Mouse (Mus musculus) heart, adult 2 months (tissue): ENCODE results near the gene Eomes. TPM values are rescaled to one million over a fixed set of nuclear protein-coding genes. Genes with fewer than 3 reads are reported as not detected.

ENCODE experiments used
- DNase-seq, 2 experiments: peaks; one replicate each; pipeline ENCODE4 v3.0.0; 2021
- H3K27ac ChIP-seq: fragments of 200-600 bp; 2 replicates; pipeline ENCODE4 v1.8.1; 2022
- H3K27me3 ChIP-seq: fragments of 200-500 bp; 2 replicates; pipeline ENCODE4 v1.6.1; 2012; ENCODE audit warnings: mild to moderate bottlenecking, low read length, inconsistent platforms, mixed read lengths; ENCODE audit not compliant: control insufficient read depth, insufficient read depth
- H3K36me3 ChIP-seq: fragments of 200-500 bp; 2 replicates; pipeline ENCODE4 v1.6.1; 2012; ENCODE audit warnings: low read length, inconsistent platforms; ENCODE audit not compliant: control insufficient read depth, insufficient read depth
- H3K4me1 ChIP-seq: fragments of 200-500 bp; 2 replicates; pipeline ENCODE4 v1.6.1; 2011; ENCODE audit warnings: low read length; ENCODE audit not compliant: control insufficient read depth, insufficient read depth
- H3K4me3 ChIP-seq: fragments of 200-600 bp; 2 replicates; pipeline ENCODE4 v1.8.1; 2022
- H3K79me2 ChIP-seq: fragments of 200-500 bp; replicated peaks from 2 replicates; pipeline ENCODE4 v1.6.1; 2012; ENCODE audit warnings: mild to moderate bottlenecking, inconsistent platforms, low read length, moderate library complexity, mixed read lengths; ENCODE audit not compliant: control insufficient read depth, insufficient read depth
- H3K9ac ChIP-seq: fragments of 200-500 bp; 2 replicates; pipeline ENCODE4 v1.6.1; 2012; ENCODE audit warnings: low read depth, mild to moderate bottlenecking, control low read depth, inconsistent platforms, low read length, mixed read lengths
- CTCF ChIP-seq: fragments of 200-600 bp; IDR thresholded peaks from 2 replicates; pipeline ENCODE4 v1.8.1; 2022; ENCODE audit warnings: antibody characterized with exemption, mild to moderate bottlenecking, moderate library complexity
- EP300 ChIP-seq: fragments of 200-500 bp; IDR thresholded peaks from 2 replicates; pipeline ENCODE4 v1.6.1; 2011; ENCODE audit warnings: low read depth, low read length, control low read depth; ENCODE audit not compliant: insufficient read depth
- POLR2A ChIP-seq: fragments of 200-500 bp; IDR thresholded peaks from 2 replicates; pipeline ENCODE4 v1.6.1; 2011; ENCODE audit warnings: mild to moderate bottlenecking, low read depth, low read length, control low read depth; ENCODE audit not compliant: insufficient read depth
- WGBS: fragments of 180-500 bp; shearing (Covaris S2); methylation state at CpG from one replicate; pipeline ENCODE4 v1.1.7; 2018; 5-methylcytosine and 5-hydroxymethylcytosine counted together
- intact Hi-C: fragments of 180-260 bp; cut with DNase I; formaldehyde crosslinking; loops from one replicate; pipeline ENCODE4 v1.15.1; 2025
- polyA plus RNA-seq: library from polyadenylated mRNA; depleted of rRNA; stranded (reverse); fragments of >200 nt; gene quantifications from 2 replicates; pipeline ENCODE4 v1.2.3, GENCODE M21; 2012
- total RNA-seq, 2 experiments: library from RNA; stranded (reverse); gene quantifications; 2 replicates each; pipeline ENCODE4 v1.2.3; 2021

The Eomes gene
- total and polyA plus RNA-seq, 3 experiments = 0.07 to 0.23 (median 0.13) TPM

DNA sequence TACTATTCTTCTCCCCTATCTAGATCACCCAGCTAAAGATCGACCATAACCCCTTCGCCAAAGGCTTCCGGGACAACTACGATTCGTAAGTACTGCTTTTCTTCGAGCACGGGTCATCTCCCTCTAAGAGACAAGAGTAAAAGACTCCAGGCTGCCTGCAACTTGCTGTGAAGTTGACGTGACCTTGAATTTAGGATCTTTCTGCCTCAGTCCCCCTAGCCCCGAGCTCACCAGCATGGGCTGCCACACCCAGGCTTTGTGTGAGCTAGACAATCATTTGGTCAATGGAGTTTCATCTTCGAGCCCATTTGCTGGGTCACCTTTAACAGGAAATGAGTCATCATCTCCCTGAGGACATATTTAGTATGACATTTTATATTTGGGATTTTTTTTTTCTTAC, 4.2 kb downstream of the Eomes start:
- intact Hi-C loops = no loop called here
- peaks cover 4% of the 10 kb centered on the region for H3K4me1 ChIP-seq
- no peak overlapping the region for H3K9ac ChIP-seq
- no peaks in the 10 kb centered on the region for H3K36me3 ChIP-seq
- peaks cover 36% of the 10 kb centered on the region for H3K27me3 ChIP-seq
- DNase-seq = no peak
- H3K79me2 ChIP-seq = no peaks in the 10 kb centered on the region
- 75% methylated on average over 10 of the region's 10 CpGs for WGBS
- H3K27ac ChIP-seq = no peak overlapping the region
- H3K4me3 ChIP-seq = no peak overlapping the region
- TF ChIP-seq CTCF = no peak
- no peak for TF ChIP-seq EP300
- no peak for TF ChIP-seq POLR2A

- no peaks in the 10 kb centered on the region for H3K79me2 ChIP-seq
- peaks cover 13% of the 10 kb centered on the region for H3K27me3 ChIP-seq
- no peaks in the 10 kb centered on the region for H3K36me3 ChIP-seq
- 11% methylated on average over 32 of the region's 32 CpGs for WGBS
- intact Hi-C loops = loop anchor here (5.0 kb wide), 1 partner anchor 334 kb away; the partner anchor contains the start of gene Cmc1
- no peaks in the 10 kb centered on the region; the same call in 1 of the 2 replicates for H3K4me1 ChIP-seq
- TF ChIP-seq EP300 = no peak
- TF ChIP-seq CTCF = no peak
- no peak for TF ChIP-seq POLR2A
- no peak overlapping the region for H3K4me3 ChIP-seq
- no peak overlapping the region for H3K9ac ChIP-seq
- no peak overlapping the region for H3K27ac ChIP-seq
- DNase-seq = no peak
Observed at GRCm38 (mm10) chr9:118486361-118487095, 8.5 kb downstream of the Eomes start.

DNA sequence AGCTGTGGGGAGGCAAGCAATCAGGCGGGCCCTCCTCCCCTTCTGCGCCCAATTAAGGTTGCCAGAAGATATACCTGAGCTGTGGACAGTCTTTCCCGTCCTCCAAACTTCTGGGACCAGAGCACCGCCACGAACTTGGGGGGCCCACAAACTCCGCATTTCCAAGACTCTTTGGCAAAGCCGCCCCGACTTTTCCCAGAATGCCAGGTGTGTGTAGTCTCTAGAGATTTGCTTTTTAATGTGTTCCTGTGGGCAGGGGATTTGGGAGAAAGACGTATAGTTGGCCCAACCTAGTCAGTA, 9.0 kb downstream of the Eomes start:
- H3K4me3 ChIP-seq = no peak overlapping the region
- peaks cover 13% of the 10 kb centered on the region for H3K27me3 ChIP-seq
- DNase-seq = no peak

DNA sequence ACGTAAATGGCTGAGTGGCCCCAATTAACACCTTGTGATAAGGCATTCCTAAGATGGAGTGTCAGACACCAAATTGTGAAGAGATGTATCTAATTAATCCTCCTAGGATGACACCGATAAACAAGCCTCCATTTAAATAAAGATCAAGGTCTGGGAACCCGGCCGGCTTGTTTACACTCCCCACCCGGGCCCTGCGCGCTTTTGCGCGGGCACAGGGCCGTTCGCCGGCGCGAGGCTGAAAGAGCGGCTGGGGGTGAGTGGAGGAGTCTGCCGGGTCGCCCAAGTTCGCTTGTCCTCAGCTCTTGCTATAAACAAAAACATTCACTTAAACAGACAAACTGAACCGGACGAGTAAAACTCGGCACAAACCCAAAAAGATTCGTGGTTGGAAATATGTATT, 9.6 kb downstream of the Eomes start:
- TF ChIP-seq EP300 (no peak), POLR2A (no peak), CTCF (no peak)
- Histone ChIP-seq H3K27me3 (peaks cover 13% of the 10 kb centered on the region), H3K36me3 (no peaks in the 10 kb centered on the region), H3K79me2 (no peaks in the 10 kb centered on the region), H3K27ac (no peak overlapping the region), H3K9ac (no peak overlapping the region), H3K4me1 (no peaks in the 10 kb centered on the region; the same call in 1 of the 2 replicates), H3K4me3 (peak overlapping the region; percentile 29)
- intact Hi-C loops = loop anchor here (5.0 kb wide), 1 partner anchor 335 kb away; the partner anchor contains the start of gene Cmc1
- WGBS = 9% methylated on average over 22 of the region's 22 CpGs
- DNase-seq = peak; percentile 17 to 39

More for the DNA sequence above, 9.0 kb downstream of the Eomes start:
- H3K27ac ChIP-seq = no peak overlapping the region
- no peaks in the 10 kb centered on the region for H3K79me2 ChIP-seq
- no peak overlapping the region for H3K9ac ChIP-seq
- no peaks in the 10 kb centered on the region; the same call in 1 of the 2 replicates for H3K4me1 ChIP-seq
- intact Hi-C loops = loop anchor here (5.0 kb wide), 1 partner anchor 335 kb away; the partner anchor contains the start of gene Cmc1
- H3K36me3 ChIP-seq = no peaks in the 10 kb centered on the region
- WGBS = 11% methylated on average over 9 of the region's 9 CpGs
- TF ChIP-seq EP300 (no peak), POLR2A (no peak), CTCF (no peak)

- intact Hi-C loops = loop anchor here (5.0 kb wide), 1 partner anchor 336 kb away; the partner anchor contains the start of gene Cmc1
- TF ChIP-seq POLR2A = no peak
- TF ChIP-seq CTCF = peak; percentile 66
- under 1% methylated on average over 28 of the region's 28 CpGs for WGBS
- Histone ChIP-seq H3K79me2 (no peaks in the 10 kb centered on the region), H3K4me3 (peak overlapping the region; percentile 29), H3K4me1 (no peaks in the 10 kb centered on the region; the same call in 1 of the 2 replicates), H3K27me3 (peaks cover 12% of the 10 kb centered on the region), H3K27ac (no peak overlapping the region), H3K36me3 (no peaks in the 10 kb centered on the region), H3K9ac (no peak overlapping the region)
- DNase-seq = peak; percentile 58 to 68
Observed at GRCm38 (mm10) chr9:118488138-118488895, 10.3 kb downstream of the Eomes start.
